Mouse (Mus musculus) lung, adult 2 months (tissue): ENCODE data around the gene Irf2. TPM values are rescaled to one million over a fixed set of nuclear protein-coding genes. Genes with fewer than 3 reads are reported as not detected.

Experiments used
- DNase-seq: peaks from one replicate; pipeline ENCODE4 v3.0.0; 2022
- H3K4me1 ChIP-seq: fragments of 200-500 bp; 2 replicates; pipeline ENCODE4 v1.6.1; 2011; ENCODE audit warnings: low read length; ENCODE audit not compliant: control insufficient read depth, insufficient read depth
- H3K4me3 ChIP-seq: fragments of 200-500 bp; replicated peaks from 2 replicates; pipeline ENCODE3; 2011; ENCODE audit warnings: low read depth, mild to moderate bottlenecking, control low read depth, low read length; ENCODE audit errors: extremely low read depth
- CTCF ChIP-seq: fragments of 200-500 bp; IDR thresholded peaks from 2 replicates; pipeline ENCODE4 v1.5.1; 2011; ENCODE audit warnings: mild to moderate bottlenecking, low read length, control low read depth; ENCODE audit not compliant: insufficient read depth
- POLR2A ChIP-seq: fragments of 200-500 bp; IDR thresholded peaks from 2 replicates; pipeline ENCODE4 v1.6.1; 2011; ENCODE audit warnings: low read depth, mild to moderate bottlenecking, control low read depth, low read length, borderline replicate concordance; ENCODE audit errors: extremely low read depth
- WGBS: fragments of 180-500 bp; shearing (Covaris S2); methylation state at CpG from one replicate; pipeline ENCODE4 v1.1.7; 2018; 5-methylcytosine and 5-hydroxymethylcytosine counted together
- polyA plus RNA-seq: library from polyadenylated mRNA; depleted of rRNA; stranded (reverse); fragments of >200 nt; gene quantifications from 2 replicates; pipeline ENCODE4 v1.2.3, GENCODE M21; 2012

Gene Irf2
- polyA plus RNA-seq, 1 experiment, result 24.6 TPM

GRCm38 (mm10) chr8:46830112-46830855 lies 90.8 kb downstream of the Irf2 start:
- no peak for DNase-seq
- 67% methylated on average over 11 of the region's 11 CpGs for WGBS
- no peak for TF ChIP-seq POLR2A
- no peak for TF ChIP-seq CTCF
- H3K4me1 ChIP-seq, result peaks cover 16% of the 10 kb centered on the region
- no peak overlapping the region for H3K4me3 ChIP-seq

GRCm38 (mm10) chr8:46831916-46832315 lies 92.4 kb downstream of the Irf2 start:
- Histone ChIP-seq H3K4me3 (no peak overlapping the region), H3K4me1 (peaks cover 16% of the 10 kb centered on the region)
- no peak for TF ChIP-seq CTCF
- TF ChIP-seq POLR2A, result no peak
- WGBS, result 66% methylated on average over 5 of the region's 5 CpGs
- no peak for DNase-seq

- WGBS, result 71% methylated on average over 3 of the region's 3 CpGs
- no peak for DNase-seq
These were observed 92.9 kb downstream of the Irf2 start for GRCm38 (mm10) chr8:46832399-46832798.

GRCm38 (mm10) chr8:46833763-46834162 lies 94.2 kb downstream of the Irf2 start:
- no peak for TF ChIP-seq CTCF
- no peak for TF ChIP-seq POLR2A
- Histone ChIP-seq H3K4me1 (peaks cover 11% of the 10 kb centered on the region), H3K4me3 (no peak overlapping the region)
- 60% methylated on average over 4 of the region's 4 CpGs for WGBS
- DNase-seq, result no peak

More at GRCm38 (mm10) chr8:46832399-46832798, 92.9 kb downstream of the Irf2 start:
- H3K4me1 ChIP-seq, result peaks cover 16% of the 10 kb centered on the region
- no peak overlapping the region for H3K4me3 ChIP-seq
- no peak for TF ChIP-seq POLR2A
- TF ChIP-seq CTCF, result no peak

- WGBS, result 84% methylated on average over 3 of the region's 3 CpGs
These were observed 94.9 kb downstream of the Irf2 start for GRCm38 (mm10) chr8:46834440-46834839.

GRCm38 (mm10) chr8:46836011-46836652 lies 96.6 kb downstream of the Irf2 start:
- 65% methylated on average over 8 of the region's 8 CpGs for WGBS
- no peak overlapping the region for H3K4me3 ChIP-seq
- peaks cover 4% of the 10 kb centered on the region for H3K4me1 ChIP-seq
- TF ChIP-seq POLR2A, result no peak
- no peak for TF ChIP-seq CTCF
- DNase-seq, result no peak

More at GRCm38 (mm10) chr8:46834440-46834839, 94.9 kb downstream of the Irf2 start:
- H3K4me3 ChIP-seq, result no peak overlapping the region
- H3K4me1 ChIP-seq, result peaks cover 5% of the 10 kb centered on the region
- TF ChIP-seq POLR2A (no peak), CTCF (no peak)
- DNase-seq, result no peak

- H3K4me1 ChIP-seq, result peaks cover 9% of the 10 kb centered on the region
- 49% methylated on average over 5 of the region's 5 CpGs for WGBS
- no peak for DNase-seq
- TF ChIP-seq POLR2A (no peak), CTCF (no peak)
- no peak overlapping the region for H3K4me3 ChIP-seq
These were observed 97.4 kb downstream of the Irf2 start for GRCm38 (mm10) chr8:46836949-46837348.

GRCm38 (mm10) chr8:46838052-46838451 lies 98.5 kb downstream of the Irf2 start:
- 50% methylated on average over 5 of the region's 5 CpGs for WGBS
- TF ChIP-seq CTCF (no peak), POLR2A (no peak)

GRCm38 (mm10) chr8:46840390-46840789 lies 100.9 kb downstream of the Irf2 start:
- no peak for DNase-seq
- Histone ChIP-seq H3K4me1 (peaks cover 29% of the 10 kb centered on the region), H3K4me3 (no peak overlapping the region)
- TF ChIP-seq POLR2A (no peak), CTCF (no peak)
- 79% methylated on average over 4 of the region's 4 CpGs for WGBS

More at GRCm38 (mm10) chr8:46838052-46838451, 98.5 kb downstream of the Irf2 start:
- no peak for DNase-seq
- Histone ChIP-seq H3K4me1 (peaks cover 14% of the 10 kb centered on the region), H3K4me3 (no peak overlapping the region)

GRCm38 (mm10) chr8:46840791-46841190 lies 101.3 kb downstream of the Irf2 start:
- WGBS, result 90% methylated on average over 10 of the region's 10 CpGs
- TF ChIP-seq CTCF (no peak), POLR2A (no peak)
- Histone ChIP-seq H3K4me3 (no peak overlapping the region), H3K4me1 (peaks cover 33% of the 10 kb centered on the region)
- no peak for DNase-seq
